Mouse (Mus musculus) embryonic facial prominence, embryonic 12.5 days (tissue): ENCODE measurements around the gene Prima1. TPM values are rescaled to one million over a fixed set of nuclear protein-coding genes. Genes with fewer than 3 reads are reported as not detected.

Experiments used
- ATAC-seq: fragments of 200-750 bp; cut with Nextera tagmentation; 2 replicates; pipeline ENCODE4 v1.8.0; 2017; ENCODE audit not compliant: insufficient number of reproducible peaks, insufficient read depth, low FRiP score, low TSS enrichment
- H3K27ac ChIP-seq: fragments of 300-500 bp; sonication (generic); 2 replicates; pipeline ENCODE4 v1.5.1; 2016; ENCODE audit warnings: mild to moderate bottlenecking
- H3K27me3 ChIP-seq: fragments of 300-500 bp; sonication (generic); 2 replicates; pipeline ENCODE4 v1.6.1; 2016; ENCODE audit warnings: mild to moderate bottlenecking, moderate library complexity
- H3K36me3 ChIP-seq: fragments of 300-500 bp; sonication (generic); 2 replicates; pipeline ENCODE4 v1.6.1; 2016; ENCODE audit warnings: mild to moderate bottlenecking
- H3K4me1 ChIP-seq: fragments of 300-500 bp; sonication (generic); 2 replicates; pipeline ENCODE4 v1.6.1; 2016
- H3K4me2 ChIP-seq: fragments of 300-500 bp; sonication (generic); replicated peaks from 2 replicates; pipeline ENCODE4 v1.6.1; 2016; ENCODE audit warnings: mild to moderate bottlenecking, moderate library complexity
- H3K4me3 ChIP-seq: fragments of 300-500 bp; sonication (generic); 2 replicates; pipeline ENCODE4 v1.5.1; 2016; ENCODE audit warnings: mild to moderate bottlenecking
- H3K9ac ChIP-seq: fragments of 300-500 bp; sonication (generic); 2 replicates; pipeline ENCODE4 v1.6.1; 2016; ENCODE audit warnings: mild to moderate bottlenecking, moderate library complexity
- H3K9me3 ChIP-seq: fragments of 300-500 bp; sonication (generic); 2 replicates; pipeline ENCODE4 v1.6.1; 2016; ENCODE audit warnings: mild to moderate bottlenecking, moderate library complexity
- WGBS: fragments of 180-500 bp; shearing (Covaris S2); methylation state at CpG from one replicate; pipeline ENCODE4 v1.1.7; 2016; 5-methylcytosine and 5-hydroxymethylcytosine counted together
- polyA plus RNA-seq: library from polyadenylated mRNA; unstranded; fragments of >200 nt; fragmentation: Nextera tagmentation; extraction: Ambion mirVana; gene quantifications from 2 replicates; pipeline ENCODE4 v1.2.1, GENCODE M21; 2016

Gene Prima1
- polyA plus RNA-seq, 1 experiment from 2014 or later = 0.79 TPM

DNA sequence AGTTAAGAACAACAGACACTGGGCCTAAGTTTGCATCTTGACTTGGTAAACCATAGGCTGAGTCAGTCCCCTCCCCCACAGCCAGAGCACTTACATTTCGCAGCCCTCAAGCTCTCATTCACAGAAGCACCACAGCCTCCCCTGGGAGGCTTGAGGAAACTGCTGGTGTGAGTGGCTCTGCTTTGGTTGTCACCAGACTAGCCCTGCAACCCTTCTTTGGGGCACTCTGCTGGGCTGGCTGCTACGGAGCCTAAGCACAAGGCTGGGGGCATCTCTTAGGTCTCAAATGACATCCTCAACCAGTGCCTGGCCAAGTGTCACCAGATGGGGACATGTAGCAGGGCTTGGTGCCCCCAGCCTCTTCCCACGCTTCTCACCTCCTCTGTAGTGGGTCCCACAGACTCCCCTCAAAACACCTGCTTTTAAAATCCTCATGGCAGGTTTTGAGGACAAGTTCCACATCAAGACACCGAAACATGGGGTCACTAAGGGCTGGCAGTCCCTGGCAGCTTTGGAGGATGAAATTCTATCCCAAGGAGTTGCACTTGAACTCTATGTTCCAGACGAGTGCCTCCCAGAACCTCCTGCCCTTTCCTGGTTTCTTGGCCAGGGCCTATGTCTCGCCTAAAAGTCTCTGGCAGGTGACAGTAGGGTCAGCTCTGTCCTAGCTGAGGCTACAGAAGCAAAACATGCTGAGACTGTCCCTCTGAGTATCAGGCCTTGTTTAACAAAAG is 25.9 kb downstream of the Prima1 start:
- 0 out of 2 replicates have a peak, but pooled peaks cover 3% of the 10 kb centered on the region for H3K27me3 ChIP-seq
- no peaks in the 10 kb centered on the region for H3K9me3 ChIP-seq
- H3K4me3 ChIP-seq = no peak overlapping the region
- WGBS = 48% methylated on average over 6 of the region's 6 CpGs
- no peaks in the 10 kb centered on the region for H3K36me3 ChIP-seq
- H3K9ac ChIP-seq = no peak overlapping the region
- no peak overlapping the region for H3K27ac ChIP-seq
- ATAC-seq = no peak
- H3K4me2 ChIP-seq = no peak overlapping the region
- peaks cover 10% of the 10 kb centered on the region; the same call in 1 of the 2 replicates for H3K4me1 ChIP-seq

DNA sequence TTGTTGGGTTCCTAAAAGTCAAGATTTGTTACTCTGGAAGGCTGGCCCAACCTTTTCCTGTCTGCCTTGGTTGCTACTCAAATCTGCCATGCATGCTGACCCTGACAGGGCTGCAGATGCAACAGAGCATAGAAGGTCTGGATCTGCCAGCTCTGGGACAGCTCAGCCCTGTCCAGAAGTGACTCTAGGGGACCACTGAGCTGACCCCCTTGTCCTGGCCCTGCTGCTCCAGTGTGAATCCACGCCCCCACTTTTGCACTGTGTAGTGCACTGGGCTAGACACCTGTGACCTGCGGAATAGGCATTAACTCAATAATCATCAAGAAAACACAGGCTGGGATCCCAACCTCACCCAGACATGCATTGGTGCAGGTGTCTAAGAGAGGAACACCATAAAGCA is 27.2 kb downstream of the Prima1 start:
- Histone ChIP-seq H3K9ac (no peak overlapping the region), H3K9me3 (no peaks in the 10 kb centered on the region), H3K4me3 (no peak overlapping the region), H3K27me3 (0 out of 2 replicates have a peak, but pooled peaks cover 3% of the 10 kb centered on the region), H3K36me3 (no peaks in the 10 kb centered on the region), H3K4me1 (peaks cover 10% of the 10 kb centered on the region; the same call in 1 of the 2 replicates), H3K27ac (no peak overlapping the region), H3K4me2 (no peak overlapping the region)
- ATAC-seq = no peak
- WGBS = 90% methylated on average over 2 of the region's 2 CpGs

DNA sequence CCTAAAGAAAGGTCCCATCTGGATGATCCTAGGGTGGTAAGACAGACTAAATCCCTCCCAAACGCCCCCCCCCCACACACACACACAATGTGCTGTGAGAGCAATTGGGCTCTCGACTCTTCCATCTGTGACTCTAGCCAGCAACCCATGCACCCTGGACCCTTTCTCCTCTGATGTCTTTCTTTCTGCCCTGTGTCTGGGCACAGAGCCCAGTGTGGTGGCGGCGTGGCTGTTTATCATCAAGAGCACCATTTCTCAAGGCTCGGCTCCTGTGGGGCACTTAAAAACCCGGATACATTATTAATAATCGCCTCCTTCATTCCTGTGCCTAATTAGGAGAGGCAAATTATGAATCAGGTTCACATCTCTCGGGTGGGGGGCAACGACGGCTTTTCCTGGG is 27.7 kb downstream of the Prima1 start:
- H3K9ac ChIP-seq = no peak overlapping the region
- no peak for ATAC-seq
- peaks cover 10% of the 10 kb centered on the region; the same call in 1 of the 2 replicates for H3K4me1 ChIP-seq
- H3K4me3 ChIP-seq = no peak overlapping the region
- no peak overlapping the region for H3K27ac ChIP-seq
- no peaks in the 10 kb centered on the region for H3K9me3 ChIP-seq
- no peak overlapping the region for H3K4me2 ChIP-seq
- WGBS = 67% methylated on average over 10 of the region's 10 CpGs
- no peaks in the 10 kb centered on the region for H3K36me3 ChIP-seq
- H3K27me3 ChIP-seq = 0 out of 2 replicates have a peak, but pooled peaks cover 3% of the 10 kb centered on the region

DNA sequence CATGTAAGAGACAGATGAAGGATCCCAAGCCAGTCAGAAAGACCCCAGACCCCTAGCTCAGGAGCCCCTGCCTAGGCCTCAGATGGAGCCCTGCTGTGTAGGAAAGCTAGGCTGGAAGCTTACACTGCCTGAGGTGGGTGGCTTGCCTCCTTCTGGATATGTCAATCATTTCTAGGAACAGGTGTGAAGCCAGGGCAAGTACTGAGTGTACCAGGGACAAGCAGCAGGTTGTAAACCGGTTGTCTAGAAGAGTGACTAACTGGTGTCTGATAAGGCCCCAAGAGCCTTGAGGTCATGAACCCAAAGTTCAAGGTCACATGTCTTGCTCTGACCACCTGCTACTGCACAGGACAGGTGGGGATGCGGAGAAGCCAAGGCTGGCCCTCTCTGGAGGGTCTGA is 28.4 kb downstream of the Prima1 start:
- H3K27me3 ChIP-seq = 0 out of 2 replicates have a peak, but pooled peaks cover 3% of the 10 kb centered on the region
- H3K4me2 ChIP-seq = no peak overlapping the region
- no peak overlapping the region for H3K4me3 ChIP-seq
- no peaks in the 10 kb centered on the region for H3K36me3 ChIP-seq
- WGBS = 93% methylated on average over 2 of the region's 2 CpGs
- no peak for ATAC-seq
- no peak overlapping the region for H3K27ac ChIP-seq
- no peak overlapping the region for H3K9ac ChIP-seq
- H3K9me3 ChIP-seq = no peaks in the 10 kb centered on the region
- H3K4me1 ChIP-seq = peaks cover 10% of the 10 kb centered on the region; the same call in 1 of the 2 replicates

DNA sequence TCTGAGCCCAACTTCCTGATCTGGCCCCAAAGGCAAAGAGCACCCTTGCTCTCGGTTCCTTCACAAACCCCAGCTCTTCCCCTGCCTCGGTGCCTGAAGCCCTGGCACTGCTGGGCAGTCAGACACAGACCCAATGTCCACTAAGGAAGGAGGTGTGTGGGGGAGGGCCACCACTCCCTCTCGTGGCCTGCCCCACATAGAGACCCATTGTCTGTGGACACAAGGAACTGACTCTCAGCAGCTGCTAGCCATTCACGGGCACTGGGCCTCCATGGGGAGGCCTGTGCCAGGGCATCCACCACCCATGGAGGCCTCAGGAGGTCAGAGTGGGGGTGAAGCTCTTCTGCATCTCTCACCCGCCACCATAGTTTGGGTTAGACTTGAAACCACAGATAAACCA is 30.9 kb downstream of the Prima1 start:
- no peak for ATAC-seq
- Histone ChIP-seq H3K36me3 (no peaks in the 10 kb centered on the region), H3K27ac (no peak overlapping the region), H3K4me3 (no peak overlapping the region), H3K9me3 (no peaks in the 10 kb centered on the region), H3K9ac (no peak overlapping the region), H3K4me2 (no peak overlapping the region), H3K4me1 (no peaks in the 10 kb centered on the region), H3K27me3 (0 out of 2 replicates have a peak, but pooled peaks cover 3% of the 10 kb centered on the region)
- WGBS = 51% methylated on average over 5 of the region's 5 CpGs

DNA sequence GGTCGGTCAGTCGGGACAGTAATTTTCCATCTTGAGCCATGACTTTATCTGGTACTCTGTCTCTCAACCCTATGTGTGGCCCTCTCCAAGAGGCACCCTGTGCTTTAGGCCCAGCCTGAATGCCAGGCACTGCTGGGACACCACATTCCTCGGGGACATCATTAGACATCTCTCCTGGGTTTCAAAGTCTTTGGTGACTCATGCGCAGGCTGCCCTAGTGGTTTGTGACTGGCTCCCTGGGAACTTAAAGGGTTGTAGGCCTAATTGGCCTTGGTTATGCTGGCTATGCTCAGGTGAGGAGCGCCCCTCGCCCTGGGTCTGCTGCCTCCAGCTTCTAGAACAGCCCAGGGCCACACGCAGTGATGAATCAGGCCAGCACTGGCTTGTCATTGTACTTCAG is 32.4 kb downstream of the Prima1 start:
- Histone ChIP-seq H3K9me3 (no peaks in the 10 kb centered on the region), H3K4me2 (no peak overlapping the region), H3K4me1 (no peaks in the 10 kb centered on the region), H3K9ac (no peak overlapping the region), H3K27me3 (0 out of 2 replicates have a peak, but pooled peaks cover 3% of the 10 kb centered on the region), H3K27ac (no peak overlapping the region), H3K36me3 (no peaks in the 10 kb centered on the region), H3K4me3 (no peak overlapping the region)
- WGBS = 89% methylated on average over 7 of the region's 7 CpGs
- no peak for ATAC-seq

DNA sequence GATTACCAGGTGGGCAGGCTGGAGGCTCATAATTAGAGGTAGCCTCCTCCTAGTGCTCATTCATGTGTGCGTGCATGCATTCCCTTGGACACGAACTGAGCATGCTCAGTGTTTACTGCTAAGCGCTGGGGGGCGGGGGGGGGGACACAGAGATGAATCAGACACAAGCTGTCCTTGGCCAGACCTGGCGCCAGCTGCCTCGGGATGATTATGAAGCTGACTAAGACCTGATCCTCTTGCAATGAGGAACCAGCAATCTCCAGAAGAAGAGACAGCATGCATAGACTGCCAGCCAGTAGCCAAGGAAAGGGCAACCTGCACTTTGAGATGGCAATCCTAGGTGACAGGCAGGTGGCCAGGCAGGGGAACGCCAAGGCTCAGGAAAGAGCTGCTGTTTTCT is 36.4 kb downstream of the Prima1 start:
- no peak overlapping the region for H3K4me3 ChIP-seq
- 72% methylated on average over 7 of the region's 7 CpGs for WGBS
- no peak for ATAC-seq
- H3K27ac ChIP-seq = no peak overlapping the region
- no peak overlapping the region for H3K9ac ChIP-seq
- no peaks in the 10 kb centered on the region for H3K27me3 ChIP-seq
- H3K9me3 ChIP-seq = no peaks in the 10 kb centered on the region
- no peak overlapping the region for H3K4me2 ChIP-seq
- H3K36me3 ChIP-seq = no peaks in the 10 kb centered on the region
- H3K4me1 ChIP-seq = peaks cover 12% of the 10 kb centered on the region

DNA sequence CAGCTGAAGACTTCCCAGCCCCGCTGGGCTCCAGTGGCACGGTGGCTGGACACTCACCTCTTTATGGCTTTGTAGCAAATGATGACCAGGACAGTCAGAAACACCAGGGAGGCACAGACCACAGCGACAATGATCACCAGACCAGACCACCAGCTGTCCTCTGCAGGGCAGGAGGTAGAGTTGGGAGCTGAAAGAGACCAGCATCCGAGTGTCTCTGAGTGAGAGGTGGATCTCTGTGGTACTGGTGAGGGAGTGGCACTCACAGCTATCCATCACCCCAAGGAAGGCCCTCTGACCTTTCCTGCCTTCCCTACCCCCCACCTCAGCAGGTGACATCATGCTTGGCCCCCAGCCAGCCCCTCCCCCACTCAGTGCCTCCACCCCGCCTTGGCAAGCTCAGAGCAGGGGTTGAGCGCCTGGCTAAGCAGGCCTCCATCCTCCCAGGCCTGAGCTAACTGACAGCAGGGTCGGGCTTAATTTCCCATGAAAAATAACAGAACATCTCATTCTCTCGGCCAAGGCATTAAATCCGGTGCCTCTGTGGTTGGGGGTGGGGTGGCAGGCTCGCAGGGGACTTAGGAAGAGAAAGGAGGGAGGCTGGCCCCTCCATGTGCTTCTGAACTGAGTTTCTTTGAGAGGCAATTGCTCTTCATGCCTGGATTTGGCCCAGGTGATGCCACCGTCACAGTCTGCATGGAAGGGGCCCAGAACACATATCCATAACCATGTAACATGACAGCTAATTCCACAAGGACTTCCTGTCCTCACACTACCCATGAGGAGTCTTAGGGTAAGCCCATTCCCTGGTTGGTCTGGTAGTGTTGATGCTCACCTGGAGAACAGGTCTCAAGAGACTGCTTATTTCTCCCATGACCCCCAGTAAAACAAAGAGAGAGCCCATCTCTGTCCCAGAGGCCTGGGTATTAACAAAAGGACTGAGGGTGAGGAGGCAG is 39.1 kb downstream of the Prima1 start:
- Histone ChIP-seq H3K27me3 (no peaks in the 10 kb centered on the region), H3K9me3 (no peaks in the 10 kb centered on the region), H3K9ac (no peak overlapping the region), H3K4me2 (no peak overlapping the region), H3K4me1 (peaks cover 12% of the 10 kb centered on the region), H3K36me3 (no peaks in the 10 kb centered on the region), H3K4me3 (no peak overlapping the region), H3K27ac (no peak overlapping the region)
- ATAC-seq = peak; percentile 42; the same call in 1 of the 2 replicates
- WGBS = 29% methylated on average over 11 of the region's 11 CpGs

DNA sequence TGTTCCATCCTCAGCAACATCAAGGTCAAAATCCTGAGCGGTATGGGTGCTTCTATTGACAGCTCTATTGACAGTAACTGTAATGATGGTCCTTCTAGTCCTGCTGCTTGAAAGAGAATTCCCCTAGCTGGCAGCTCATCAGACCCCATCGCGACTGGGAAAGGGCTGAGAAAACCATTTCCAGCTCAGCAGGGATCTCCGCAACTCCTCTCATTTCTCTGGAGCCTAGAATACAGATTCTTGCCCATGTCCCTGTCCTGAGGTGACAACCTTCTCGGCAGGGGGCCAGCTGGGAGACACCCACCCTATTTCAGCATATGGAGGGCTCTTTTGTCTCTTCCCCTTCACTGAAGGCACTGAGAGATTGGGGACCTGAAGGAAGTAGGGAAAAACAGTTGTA is 49.0 kb downstream of the Prima1 start:
- no peak overlapping the region for H3K4me3 ChIP-seq
- no peak overlapping the region for H3K9ac ChIP-seq
- no peaks in the 10 kb centered on the region for H3K9me3 ChIP-seq
- no peaks in the 10 kb centered on the region for H3K4me1 ChIP-seq
- H3K36me3 ChIP-seq = no peaks in the 10 kb centered on the region
- no peak for ATAC-seq
- WGBS = 62% methylated on average over 5 of the region's 5 CpGs
- H3K4me2 ChIP-seq = no peak overlapping the region
- no peaks in the 10 kb centered on the region for H3K27me3 ChIP-seq
- H3K27ac ChIP-seq = no peak overlapping the region

DNA sequence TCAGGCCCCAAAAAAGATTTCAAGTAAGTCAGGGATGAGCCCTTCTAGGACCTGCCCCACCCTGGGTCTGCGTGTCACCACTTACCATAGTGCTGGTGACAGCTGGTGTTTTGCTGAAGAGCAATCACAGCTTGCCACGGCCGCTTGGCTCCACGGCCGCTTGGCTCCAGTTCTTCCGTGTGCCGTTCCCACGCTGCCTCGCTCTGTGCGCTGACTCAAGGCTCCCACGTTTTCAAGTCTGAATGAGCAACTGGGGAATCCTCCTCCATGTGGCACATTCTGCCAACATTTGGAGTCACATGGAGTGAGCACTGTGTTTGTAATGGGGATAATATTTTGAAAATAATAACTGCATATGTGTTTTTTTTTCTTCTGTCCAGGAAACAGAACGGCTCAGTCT is 52.2 kb downstream of the Prima1 start:
- WGBS = 85% methylated on average over 12 of the region's 12 CpGs
- Histone ChIP-seq H3K27me3 (no peaks in the 10 kb centered on the region), H3K4me2 (no peak overlapping the region), H3K9ac (no peak overlapping the region), H3K9me3 (no peaks in the 10 kb centered on the region), H3K36me3 (no peaks in the 10 kb centered on the region), H3K4me3 (no peak overlapping the region), H3K27ac (no peak overlapping the region), H3K4me1 (no peaks in the 10 kb centered on the region)
- no peak for ATAC-seq

DNA sequence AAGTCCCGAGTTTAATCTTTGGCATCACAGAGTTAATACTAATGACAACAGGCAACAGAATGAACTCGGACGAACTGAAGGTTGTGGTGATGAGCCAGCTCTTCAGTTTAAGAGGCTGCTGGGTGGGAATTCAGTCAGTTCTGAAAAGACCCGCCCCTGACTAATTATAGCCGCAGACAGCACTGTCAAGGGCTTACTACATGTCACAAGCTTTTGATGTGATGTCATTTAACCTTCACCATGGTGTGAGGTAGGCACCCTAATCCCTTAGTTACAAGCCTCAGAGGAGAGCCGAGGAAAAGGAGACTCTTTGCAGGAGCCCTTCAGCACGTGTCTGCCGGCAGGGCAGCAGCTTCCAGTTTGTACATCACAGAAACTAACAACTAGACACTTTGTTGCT is 53.7 kb downstream of the Prima1 start:
- no peak overlapping the region for H3K4me3 ChIP-seq
- H3K4me1 ChIP-seq = no peaks in the 10 kb centered on the region
- H3K27ac ChIP-seq = no peak overlapping the region
- no peak overlapping the region for H3K4me2 ChIP-seq
- no peaks in the 10 kb centered on the region for H3K36me3 ChIP-seq
- no peak overlapping the region for H3K9ac ChIP-seq
- 65% methylated on average over 8 of the region's 8 CpGs for WGBS
- H3K27me3 ChIP-seq = no peaks in the 10 kb centered on the region
- H3K9me3 ChIP-seq = no peaks in the 10 kb centered on the region
- no peak for ATAC-seq

DNA sequence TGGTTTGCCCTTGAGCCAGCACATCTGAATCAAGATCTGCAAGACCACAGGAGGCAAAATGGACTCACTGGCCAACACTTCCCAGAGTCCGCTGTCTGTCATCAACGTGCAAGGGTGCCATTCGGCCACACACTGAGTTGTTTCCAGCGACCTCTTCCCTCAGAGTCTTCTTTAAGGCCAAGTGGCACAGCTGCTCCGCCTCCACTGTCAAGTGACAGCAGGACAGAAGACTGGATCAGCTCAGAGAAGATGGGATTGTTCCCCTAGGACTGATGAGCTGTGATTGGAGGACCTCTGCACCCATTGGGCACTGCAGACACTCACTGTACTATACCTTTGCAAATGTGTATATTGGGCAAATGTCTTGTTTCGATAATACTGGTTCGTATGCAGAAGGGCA is 54.9 kb downstream of the Prima1 start:
- no peak for ATAC-seq
- no peak overlapping the region for H3K4me3 ChIP-seq
- H3K9me3 ChIP-seq = no peaks in the 10 kb centered on the region
- no peak overlapping the region for H3K27ac ChIP-seq
- H3K4me2 ChIP-seq = no peak overlapping the region
- no peaks in the 10 kb centered on the region for H3K4me1 ChIP-seq
- H3K27me3 ChIP-seq = no peaks in the 10 kb centered on the region
- no peaks in the 10 kb centered on the region for H3K36me3 ChIP-seq
- 86% methylated on average over 7 of the region's 7 CpGs for WGBS
- H3K9ac ChIP-seq = no peak overlapping the region
